Mouse (Mus musculus) stomach, postnatal 0 days (tissue): ENCODE measurements around the gene Otogl.
A peak's percentile ranks its signal among the peaks of the same experiment; 100 is the strongest.

ENCODE experiments used
- CTCF ChIP-seq: IDR thresholded peaks from 2 replicates; pipeline ENCODE4 v1.5.1; 2016; ENCODE audit warnings: antibody characterized with exemption, low read depth, mild to moderate bottlenecking, moderate library complexity
- EP300 ChIP-seq: optimal IDR thresholded peaks from 2 replicates; pipeline ENCODE3; 2016; ENCODE audit warnings: antibody characterized with exemption

- TF ChIP-seq CTCF (peak; percentile 71), EP300 (no peak)
Observed at GRCm38 (mm10) chr10:107922750-107923149, 10.8 kb upstream of the Otogl start.
